Mouse (Mus musculus): ENCODE measurements around the gene Sh3rf3.

DNA sequence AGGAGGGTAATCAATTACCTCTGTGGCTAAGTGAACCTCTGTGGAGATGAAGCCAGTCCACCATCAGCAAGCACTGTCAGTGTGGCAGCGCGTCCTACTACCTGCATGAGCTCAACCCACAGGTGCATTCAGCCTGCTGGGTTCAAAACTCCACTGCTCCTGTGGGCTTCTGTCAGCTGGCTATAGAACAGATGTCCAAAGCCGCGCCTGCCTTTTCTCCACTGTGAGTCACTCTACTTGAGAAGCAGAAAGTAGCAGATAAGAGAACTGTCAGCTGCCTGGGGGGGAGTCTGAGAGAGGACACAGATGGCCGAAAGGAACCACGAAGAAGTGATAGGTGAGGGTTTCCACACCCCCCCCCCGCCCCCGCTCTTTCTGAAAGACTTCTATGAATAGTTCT, 15.6 kb upstream of the Sh3rf3 start:
- no peak for TF ChIP-seq CTCF (IDR thresholded peaks at IDR 0.05; ENCODE audit: low read depth)
- no peak for TF ChIP-seq EP300 (IDR thresholded peaks at IDR 0.05; ENCODE audit: low read depth)

Measured in liver, embryonic 14.5 days (tissue).